Mouse (Mus musculus) heart, postnatal 0 days (tissue): Measurements from ENCODE around the gene Pik3c2b.

Source experiments
- CTCF ChIP-seq: IDR thresholded peaks from 2 replicates; pipeline ENCODE4 v1.5.1; 2016; ENCODE audit warnings: antibody characterized with exemption, control low read depth, low read depth
- EP300 ChIP-seq: IDR thresholded peaks from 2 replicates; pipeline ENCODE4 v1.6.1; 2016; ENCODE audit warnings: antibody characterized with exemption, low read depth

DNA sequence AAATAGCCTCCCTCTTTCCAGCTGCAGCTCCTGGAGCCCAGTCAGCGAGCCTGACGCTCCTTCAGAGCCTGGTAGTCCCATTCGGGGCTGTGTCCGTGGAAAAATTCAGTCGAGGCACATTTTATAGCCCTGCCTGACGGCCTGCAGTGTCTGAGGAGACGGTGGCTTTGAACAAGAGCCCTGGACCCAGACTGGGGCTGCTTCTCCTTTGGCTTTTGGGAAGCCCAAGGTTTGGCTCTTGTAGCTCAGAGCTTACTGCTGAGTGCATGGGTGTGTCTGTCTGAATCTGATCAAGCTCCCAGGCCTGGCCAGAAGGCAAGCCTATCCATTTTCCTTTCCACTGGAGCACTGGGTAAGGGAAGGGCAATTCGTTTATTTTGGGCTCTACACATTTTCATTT is 2.1 kb downstream of the Pik3c2b start:
- TF ChIP-seq CTCF: no peak
- TF ChIP-seq EP300: no peak
